Mouse (Mus musculus) urinary bladder, postnatal 36 days (tissue): ENCODE measurements around the gene Wscd2.
A peak's percentile ranks its signal among the peaks of the same experiment; 100 is the strongest.

Experiments
- DNase-seq, 2 experiments: peaks; one replicate each; pipeline ENCODE4 v3.0.0; 2022; ENCODE audit warnings: low spot score in 2 of 2, mixed read lengths in 1 of 2

The Wscd2 gene

GRCm38 (mm10) chr5:113611131-113611530, 121.0 kb downstream of the Wscd2 start:
- DNase-seq: no peak

- DNase-seq: peak; percentile 23 to 45
Measured at GRCm38 (mm10) chr5:113611771-113612233, 121.7 kb downstream of the Wscd2 start.

- DNase-seq: no peak
Measured at GRCm38 (mm10) chr5:113618716-113619115, 128.6 kb downstream of the Wscd2 start.

- no peak for DNase-seq
Measured at GRCm38 (mm10) chr5:113619151-113619550, 129.0 kb downstream of the Wscd2 start.

- DNase-seq: no peak
Measured at GRCm38 (mm10) chr5:113620130-113620716, 130.1 kb downstream of the Wscd2 start.

GRCm38 (mm10) chr5:113620999-113621398, 130.9 kb downstream of the Wscd2 start:
- no peak for DNase-seq

- no peak for DNase-seq
Measured at GRCm38 (mm10) chr5:113623052-113623451, 132.9 kb downstream of the Wscd2 start.

- DNase-seq: no peak
Measured at GRCm38 (mm10) chr5:113625068-113625467, 134.9 kb downstream of the Wscd2 start.

- DNase-seq: no peak
Measured at GRCm38 (mm10) chr5:113626352-113626751, 136.2 kb downstream of the Wscd2 start.

GRCm38 (mm10) chr5:113626991-113627390, 136.9 kb downstream of the Wscd2 start:
- DNase-seq: no peak

- no peak for DNase-seq
Measured at GRCm38 (mm10) chr5:113627820-113628437, 137.8 kb downstream of the Wscd2 start.

- no peak for DNase-seq
Measured at GRCm38 (mm10) chr5:113629248-113629647, 139.1 kb downstream of the Wscd2 start.

GRCm38 (mm10) chr5:113630116-113630515, 140.0 kb downstream of the Wscd2 start:
- DNase-seq: no peak

GRCm38 (mm10) chr5:113633037-113633714, 143.0 kb downstream of the Wscd2 start:
- peak in 1 of 2 experiments; percentile 10 for DNase-seq

- DNase-seq: peak in 1 of 2 experiments; percentile 75
Measured at GRCm38 (mm10) chr5:113634024-113634651, 144.0 kb downstream of the Wscd2 start.

- no peak for DNase-seq
Measured at GRCm38 (mm10) chr5:113634887-113635610, 144.9 kb downstream of the Wscd2 start.

- no peak for DNase-seq
Measured at GRCm38 (mm10) chr5:113635861-113636565, 145.9 kb downstream of the Wscd2 start.

- peak in 1 of 2 experiments; percentile 22 for DNase-seq
Measured at GRCm38 (mm10) chr5:113637631-113638030, 147.5 kb downstream of the Wscd2 start.

- DNase-seq: no peak
Measured at GRCm38 (mm10) chr5:113638055-113638454, 147.9 kb downstream of the Wscd2 start.

- no peak for DNase-seq
Measured at GRCm38 (mm10) chr5:113639126-113639525, 149.0 kb downstream of the Wscd2 start.
